Mouse (Mus musculus) stomach, postnatal 0 days (tissue): Measurements from ENCODE around the gene Nod2. TPM values are rescaled to one million over a fixed set of nuclear protein-coding genes. Genes with fewer than 3 reads are reported as not detected.

ENCODE experiments used
- ATAC-seq: fragments of 200-750 bp; cut with Nextera tagmentation; 2 replicates; pipeline ENCODE4 v1.8.0; 2017; ENCODE audit not compliant: low FRiP score, low TSS enrichment
- DNase-seq: peaks from one replicate; pipeline ENCODE4 v3.0.0-alpha.2; 2016; ENCODE audit warnings: low spot score
- H3K27ac ChIP-seq: fragments of 300-500 bp; sonication (generic); replicated peaks from 2 replicates; pipeline ENCODE4 v1.5.1; 2014; ENCODE audit warnings: mild to moderate bottlenecking, control low read depth
- H3K27me3 ChIP-seq: fragments of 300-500 bp; sonication (generic); 2 replicates; pipeline ENCODE4 v1.6.1; 2014; ENCODE audit warnings: low read length; ENCODE audit not compliant: control insufficient read depth, insufficient read depth
- H3K36me3 ChIP-seq: fragments of 300-500 bp; sonication (generic); 2 replicates; pipeline ENCODE4 v1.6.1; 2014; ENCODE audit warnings: low read length, mixed read lengths; ENCODE audit not compliant: control insufficient read depth, insufficient read depth
- H3K4me1 ChIP-seq: fragments of 300-500 bp; sonication (generic); replicated peaks from 2 replicates; pipeline ENCODE4 v1.6.1; 2014; ENCODE audit warnings: antibody characterized with exemption; ENCODE audit not compliant: control insufficient read depth, insufficient read depth
- H3K4me2 ChIP-seq: fragments of 300-500 bp; sonication (generic); replicated peaks from 2 replicates; pipeline ENCODE4 v1.6.1; 2014; ENCODE audit warnings: low read depth, mild to moderate bottlenecking, control low read depth, moderate library complexity
- H3K4me3 ChIP-seq: fragments of 300-500 bp; sonication (generic); 2 replicates; pipeline ENCODE4 v1.5.1; 2014; ENCODE audit warnings: low read depth, low read length, control low read depth
- H3K9ac ChIP-seq: fragments of 300-500 bp; sonication (generic); 2 replicates; pipeline ENCODE4 v1.6.1; 2014; ENCODE audit warnings: mild to moderate bottlenecking, low read length, control low read depth, mixed read lengths
- H3K9me3 ChIP-seq: fragments of 300-500 bp; sonication (generic); 2 replicates; pipeline ENCODE4 v1.6.1; 2016; ENCODE audit warnings: low read length; ENCODE audit not compliant: control insufficient read depth
- CTCF ChIP-seq: IDR thresholded peaks from 2 replicates; pipeline ENCODE4 v1.5.1; 2016; ENCODE audit warnings: antibody characterized with exemption, low read depth, mild to moderate bottlenecking, moderate library complexity
- EP300 ChIP-seq: optimal IDR thresholded peaks from 2 replicates; pipeline ENCODE3; 2016; ENCODE audit warnings: antibody characterized with exemption
- WGBS: fragments of 180-500 bp; shearing (Covaris S2); extraction: QIAGEN DNeasy Blood & Tissue Kit; methylation state at CpG from one replicate; pipeline ENCODE4 v1.1.7; 2014; 5-methylcytosine and 5-hydroxymethylcytosine counted together
- polyA plus RNA-seq: library from polyadenylated mRNA; unstranded; fragments of >200 nt; fragmentation: Nextera tagmentation; extraction: Ambion mirVana; gene quantifications from 2 replicates; pipeline ENCODE4 v1.2.1, GENCODE M21; 2015

Nod2 gene
- polyA plus RNA-seq, 1 experiment from 2014 or later, result 0.12 TPM

GRCm38 (mm10) chr8:88686906-88687235 lies 39.8 kb downstream of the Nod2 start:
- H3K4me1 ChIP-seq, result no peaks in the 10 kb centered on the region
- DNase-seq, result peak; percentile 8
- TF ChIP-seq EP300 (no peak), CTCF (no peak)

DNA sequence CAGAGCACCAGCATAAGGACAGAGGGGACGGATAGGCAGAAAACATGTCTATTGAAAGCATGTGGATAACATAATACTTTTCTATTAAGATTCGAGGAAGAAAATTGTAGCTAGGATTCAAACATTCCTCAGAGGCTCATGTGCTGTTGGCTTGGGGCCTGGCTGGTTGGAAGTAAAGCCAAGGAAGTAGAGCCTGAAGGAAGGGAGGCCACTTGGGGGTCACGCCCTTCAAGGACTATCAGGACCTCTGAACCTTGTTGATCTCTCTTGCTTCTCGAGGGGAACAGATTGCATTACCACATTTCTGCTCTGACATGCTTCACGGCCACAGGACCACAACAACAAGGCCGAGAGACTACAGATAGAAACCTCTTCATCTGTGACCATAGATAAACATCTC lies 42.0 kb downstream of the Nod2 start:
- no peak overlapping the region for H3K4me3 ChIP-seq
- H3K4me1 ChIP-seq, result no peaks in the 10 kb centered on the region
- H3K4me2 ChIP-seq, result no peak overlapping the region
- WGBS, result 77% methylated on average over 6 of the region's 6 CpGs
- no peak overlapping the region for H3K27ac ChIP-seq
- TF ChIP-seq EP300 (no peak), CTCF (no peak)
- ATAC-seq (no peak), DNase-seq (peak; percentile 4)
- H3K9me3 ChIP-seq, result no peaks in the 10 kb centered on the region
- H3K36me3 ChIP-seq, result no peaks in the 10 kb centered on the region
- no peaks in the 10 kb centered on the region for H3K27me3 ChIP-seq
- no peak overlapping the region for H3K9ac ChIP-seq

More at GRCm38 (mm10) chr8:88686906-88687235, 39.8 kb downstream of the Nod2 start:
- ATAC-seq, result no peak
- 82% methylated on average over 8 of the region's 8 CpGs for WGBS
- no peak overlapping the region for H3K4me2 ChIP-seq
- H3K9ac ChIP-seq, result no peak overlapping the region
- no peak overlapping the region for H3K4me3 ChIP-seq
- H3K36me3 ChIP-seq, result no peaks in the 10 kb centered on the region
- H3K27me3 ChIP-seq, result no peaks in the 10 kb centered on the region
- no peaks in the 10 kb centered on the region for H3K9me3 ChIP-seq
- H3K27ac ChIP-seq, result no peak overlapping the region

- no peaks in the 10 kb centered on the region for H3K4me1 ChIP-seq
- no peaks in the 10 kb centered on the region for H3K27me3 ChIP-seq
- H3K4me3 ChIP-seq, result no peak overlapping the region
- no peaks in the 10 kb centered on the region for H3K36me3 ChIP-seq
- H3K4me2 ChIP-seq, result no peak overlapping the region
- H3K9me3 ChIP-seq, result no peaks in the 10 kb centered on the region
- peak; percentile 5 for DNase-seq
- WGBS, result 83% methylated on average over 6 of the region's 6 CpGs
- no peak for TF ChIP-seq CTCF
- TF ChIP-seq EP300, result no peak
- no peak overlapping the region for H3K27ac ChIP-seq
- ATAC-seq, result no peak
- no peak overlapping the region for H3K9ac ChIP-seq
Observed at GRCm38 (mm10) chr8:88689891-88690290, 42.8 kb downstream of the Nod2 start.

DNA sequence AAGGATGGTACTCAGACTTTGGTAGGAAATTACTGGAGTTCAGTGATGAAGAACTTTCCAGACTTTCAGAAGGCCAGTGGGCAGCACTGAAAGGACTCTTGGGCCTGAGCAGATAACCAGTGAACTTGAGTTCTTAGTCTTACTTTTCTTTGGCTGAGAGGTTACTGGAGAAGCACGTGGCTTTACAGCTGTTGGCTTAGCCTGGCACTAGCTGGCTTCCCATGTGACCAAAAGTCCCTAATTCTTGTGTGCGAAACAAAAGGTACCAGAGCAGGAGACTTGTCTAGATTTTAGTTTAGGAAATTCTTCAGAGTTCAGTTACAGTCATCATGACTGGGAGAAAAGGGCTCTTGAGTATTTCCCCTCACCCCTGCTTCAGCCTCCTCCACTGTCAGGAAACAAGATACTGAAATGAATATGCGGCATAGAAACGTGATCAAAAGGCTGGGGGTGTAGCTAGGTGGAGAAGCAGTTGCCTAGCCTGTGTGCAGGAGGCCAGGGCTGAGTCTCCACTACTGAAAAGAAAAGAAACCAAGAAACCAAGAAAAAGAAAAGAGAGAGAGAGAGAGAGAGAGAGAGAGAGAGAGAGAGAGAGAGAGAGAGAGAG lies 44.3 kb downstream of the Nod2 start:
- TF ChIP-seq EP300 (no peak), CTCF (no peak)
- Histone ChIP-seq H3K27me3 (no peaks in the 10 kb centered on the region), H3K4me1 (0 out of 2 replicates have a peak, but pooled peaks cover 2% of the 10 kb centered on the region), H3K9me3 (no peaks in the 10 kb centered on the region), H3K27ac (no peak overlapping the region), H3K4me3 (no peak overlapping the region), H3K36me3 (no peaks in the 10 kb centered on the region), H3K9ac (no peak overlapping the region), H3K4me2 (no peak overlapping the region)
- DNase-seq, result peak; percentile 8
- ATAC-seq, result no peak
- WGBS, result 39% methylated on average over 4 of the region's 4 CpGs

DNA sequence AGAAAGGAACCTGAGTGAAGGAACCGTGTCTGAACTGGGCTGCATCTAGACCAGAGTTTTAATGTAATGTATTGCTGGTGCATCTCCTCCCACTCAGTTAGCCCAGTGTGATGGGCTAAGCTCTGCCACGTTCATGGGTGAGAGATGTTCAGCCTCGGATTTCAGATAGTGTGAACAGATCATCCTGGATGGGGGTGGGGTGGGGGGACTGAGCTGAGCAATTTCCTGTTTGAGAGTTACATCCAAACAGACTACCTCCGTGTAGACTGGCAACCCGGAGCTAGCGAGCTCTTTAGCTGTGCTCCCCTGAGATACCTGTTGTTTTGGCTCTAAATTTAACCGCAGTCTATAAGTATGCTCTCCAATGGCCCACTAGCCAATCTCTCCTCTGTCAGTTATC lies 44.8 kb downstream of the Nod2 start:
- DNase-seq, result no peak
- no peaks in the 10 kb centered on the region for H3K36me3 ChIP-seq
- 40% methylated on average over 7 of the region's 7 CpGs for WGBS
- H3K27ac ChIP-seq, result no peak overlapping the region
- TF ChIP-seq EP300 (no peak), CTCF (no peak)
- no peaks in the 10 kb centered on the region for H3K27me3 ChIP-seq
- no peak for ATAC-seq
- H3K4me3 ChIP-seq, result no peak overlapping the region
- H3K4me1 ChIP-seq, result 0 out of 2 replicates have a peak, but pooled peaks cover 2% of the 10 kb centered on the region
- H3K9ac ChIP-seq, result no peak overlapping the region
- H3K9me3 ChIP-seq, result no peaks in the 10 kb centered on the region
- H3K4me2 ChIP-seq, result no peak overlapping the region

- H3K4me2 ChIP-seq, result no peak overlapping the region
- no peaks in the 10 kb centered on the region for H3K9me3 ChIP-seq
- WGBS, result 80% methylated on average over 6 of the region's 6 CpGs
- no peak overlapping the region for H3K27ac ChIP-seq
- no peak for ATAC-seq
- H3K27me3 ChIP-seq, result no peaks in the 10 kb centered on the region
- no peak for DNase-seq
- H3K4me3 ChIP-seq, result no peak overlapping the region
- no peak overlapping the region for H3K9ac ChIP-seq
- H3K4me1 ChIP-seq, result 0 out of 2 replicates have a peak, but pooled peaks cover 2% of the 10 kb centered on the region
- H3K36me3 ChIP-seq, result no peaks in the 10 kb centered on the region
- TF ChIP-seq EP300 (no peak), CTCF (no peak)
Observed at GRCm38 (mm10) chr8:88692866-88693265, 45.8 kb downstream of the Nod2 start.
